Mouse (Mus musculus) midbrain, embryonic 15.5 days (tissue): Measurements from ENCODE around the gene Slc22a15. TPM values are rescaled to one million over a fixed set of nuclear protein-coding genes. Genes with fewer than 3 reads are reported as not detected.

Experiments used
- ATAC-seq: fragments of 200-750 bp; cut with Nextera tagmentation; replicated peaks from 2 replicates; pipeline ENCODE4 v1.8.0; 2017; ENCODE audit warnings: moderate TSS enrichment
- H3K27ac ChIP-seq: fragments of 300-500 bp; sonication (generic); 2 replicates; pipeline ENCODE4 v1.5.1; 2015; ENCODE audit warnings: mild to moderate bottlenecking, inconsistent platforms
- H3K27me3 ChIP-seq: fragments of 300-500 bp; sonication (generic); replicated peaks from 2 replicates; pipeline ENCODE4 v1.6.1; 2015; ENCODE audit warnings: inconsistent platforms
- H3K36me3 ChIP-seq: fragments of 300-500 bp; sonication (generic); replicated peaks from 2 replicates; pipeline ENCODE4 v1.6.1; 2015; ENCODE audit warnings: inconsistent platforms
- H3K4me1 ChIP-seq: fragments of 300-500 bp; sonication (generic); 2 replicates; pipeline ENCODE4 v1.6.1; 2015; ENCODE audit warnings: inconsistent platforms
- H3K4me2 ChIP-seq: fragments of 300-500 bp; sonication (generic); 2 replicates; pipeline ENCODE4 v1.6.1; 2015; ENCODE audit warnings: inconsistent platforms, mild to moderate bottlenecking, moderate library complexity
- H3K4me3 ChIP-seq: fragments of 300-500 bp; sonication (generic); 2 replicates; pipeline ENCODE4 v1.5.1; 2015; ENCODE audit warnings: mild to moderate bottlenecking, inconsistent platforms
- H3K9ac ChIP-seq: fragments of 300-500 bp; sonication (generic); 2 replicates; pipeline ENCODE4 v1.6.1; 2015; ENCODE audit warnings: mild to moderate bottlenecking, inconsistent platforms
- H3K9me3 ChIP-seq: fragments of 300-500 bp; sonication (generic); 2 replicates; pipeline ENCODE4 v1.6.1; 2016; ENCODE audit warnings: inconsistent platforms
- WGBS: fragments of 180-500 bp; shearing (Covaris S2); methylation state at CpG from one replicate; pipeline ENCODE4 v1.1.7; 2015; ENCODE audit warnings: mixed read lengths; 5-methylcytosine and 5-hydroxymethylcytosine counted together
- polyA plus RNA-seq: library from polyadenylated mRNA; unstranded; fragments of >200 nt; fragmentation: Nextera tagmentation; extraction: Ambion mirVana; gene quantifications from 2 replicates; pipeline ENCODE4 v1.2.1, GENCODE M21; 2015

Slc22a15 gene
- 7.5 and 7.6 TPM in 2 replicates for polyA plus RNA-seq

DNA sequence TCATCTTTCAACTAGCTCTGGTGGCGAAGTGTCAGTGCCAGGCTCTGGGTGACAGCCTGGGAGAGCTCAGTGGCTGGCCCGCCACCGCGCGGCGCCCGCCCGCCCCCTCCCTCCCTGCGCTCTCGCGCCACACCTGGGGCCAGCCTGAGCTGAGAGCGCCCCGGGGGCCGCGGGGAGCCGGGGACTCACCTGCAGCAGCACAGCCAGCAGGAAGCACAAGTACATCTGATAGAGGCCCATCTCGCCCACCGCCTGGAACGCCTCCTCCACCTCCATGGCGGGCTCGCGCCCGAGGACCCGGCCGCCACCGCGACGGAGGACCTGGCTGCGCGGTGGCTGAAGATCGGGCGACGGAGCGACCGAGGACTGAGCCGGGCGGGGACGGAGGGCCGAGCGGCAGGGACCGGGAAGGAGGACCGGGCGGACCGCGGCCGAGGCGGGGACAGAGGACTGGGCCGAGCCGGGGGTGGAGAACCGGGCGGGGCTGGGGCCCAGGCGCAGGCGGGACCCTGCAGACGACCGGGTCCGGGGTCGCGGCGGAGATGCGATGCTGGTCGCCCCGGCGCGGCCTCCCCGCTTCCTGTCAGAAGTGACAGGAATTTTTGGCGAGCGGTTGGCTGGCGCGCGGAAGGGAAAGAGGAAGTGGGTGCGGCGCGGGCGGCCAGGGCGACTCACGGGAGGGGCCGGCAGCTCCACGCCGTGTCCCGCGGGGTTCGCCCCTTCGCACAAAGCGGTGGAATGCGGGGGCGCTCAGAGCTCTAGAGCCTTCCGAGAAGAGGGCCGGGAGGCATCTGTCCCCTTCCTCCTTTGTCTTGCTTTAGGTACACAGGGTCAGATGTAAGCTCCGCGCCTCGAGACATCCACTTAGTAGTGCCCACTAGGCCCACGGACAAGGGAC is at the start of gene Slc22a15:
Gene Slc22a15 (minus strand): TSS at position 611 of the 898 bp plus-strand sequence.
- H3K4me1 ChIP-seq, result peaks cover 32% of the 10 kb centered on the region
- H3K9ac ChIP-seq, result peak within 1 kb of the TSS; percentile 93
- H3K36me3 ChIP-seq, result no peaks in the 10 kb centered on the region
- no peaks in the 10 kb centered on the region for H3K9me3 ChIP-seq
- WGBS, result 0% methylated on average over 90 of the region's 92 CpGs
- peak within 1 kb of the TSS; percentile 94 for H3K27ac ChIP-seq
- H3K27me3 ChIP-seq, result no peaks in the 10 kb centered on the region
- peak within 1 kb of the TSS; percentile 68 for H3K4me2 ChIP-seq
- H3K4me3 ChIP-seq, result peak within 1 kb of the TSS; percentile 80
- ATAC-seq, result peak; percentile 91

DNA sequence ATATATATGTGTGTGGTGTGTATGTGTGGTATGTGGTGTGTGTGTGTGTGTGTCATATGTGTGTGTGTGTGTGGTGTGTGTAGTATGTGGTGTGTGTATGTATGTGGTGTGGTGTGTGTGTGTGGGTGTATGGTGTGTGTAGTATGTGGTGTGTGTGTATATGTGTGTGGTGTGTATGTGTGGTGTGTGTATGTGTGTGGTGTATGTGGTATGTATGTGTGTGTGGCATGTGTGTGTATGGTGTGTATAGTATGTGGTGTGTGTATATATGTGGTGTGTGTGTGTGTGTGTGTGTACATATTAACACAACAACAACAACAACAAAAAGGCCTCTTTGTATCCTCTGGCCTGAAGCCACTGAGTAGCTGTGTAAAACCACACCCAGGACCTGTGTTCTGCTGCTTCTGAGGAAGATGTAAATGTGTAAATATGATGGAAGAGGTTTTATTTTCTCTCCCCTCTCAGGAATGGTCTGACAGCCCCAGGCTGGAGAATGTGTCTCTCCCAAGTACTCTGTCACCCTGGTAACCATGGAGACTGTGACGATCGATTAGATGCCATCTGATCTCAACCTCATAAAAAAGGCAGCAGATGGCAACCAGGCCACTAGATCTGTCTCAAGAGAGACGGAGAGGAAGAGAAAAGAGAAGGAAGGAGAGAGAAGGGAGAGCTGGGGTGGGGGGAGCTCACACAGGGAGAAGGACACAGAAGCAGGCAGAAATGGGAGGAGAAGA is 42.7 kb upstream of the Slc22a15 start:
- Histone ChIP-seq H3K27ac (peak overlapping the region; percentile 64), H3K36me3 (no peaks in the 10 kb centered on the region), H3K27me3 (no peaks in the 10 kb centered on the region), H3K4me3 (no peak overlapping the region), H3K9ac (no peak overlapping the region), H3K4me1 (peaks cover 26% of the 10 kb centered on the region), H3K9me3 (no peaks in the 10 kb centered on the region), H3K4me2 (no peak overlapping the region)
- peak; percentile 87 for ATAC-seq
- 15% methylated on average over 3 of the region's 3 CpGs for WGBS

DNA sequence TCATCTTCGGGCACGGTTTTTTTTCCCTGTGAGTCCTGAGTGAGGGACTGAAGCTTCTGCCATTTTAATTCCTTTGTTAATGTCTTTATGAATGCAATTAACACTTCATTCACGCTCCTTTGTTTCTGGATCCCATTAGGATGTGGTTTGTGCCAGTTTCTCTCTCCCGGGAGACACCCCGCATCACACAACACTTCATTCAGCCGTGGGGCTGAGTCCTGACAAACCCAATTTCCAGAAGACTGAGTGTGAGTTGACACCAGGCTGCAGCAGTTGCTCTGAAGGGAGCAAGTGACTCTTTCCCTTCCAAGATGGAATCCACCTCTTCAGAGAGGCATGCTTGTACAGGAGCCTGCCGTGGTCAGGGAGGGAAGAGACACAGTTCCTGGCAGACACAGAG is 40.1 kb upstream of the Slc22a15 start:
- Histone ChIP-seq H3K4me2 (no peak overlapping the region), H3K36me3 (no peaks in the 10 kb centered on the region), H3K4me3 (no peak overlapping the region), H3K4me1 (peaks cover 26% of the 10 kb centered on the region), H3K9me3 (no peaks in the 10 kb centered on the region), H3K27me3 (no peaks in the 10 kb centered on the region), H3K9ac (no peak overlapping the region), H3K27ac (no peak overlapping the region)
- 37% methylated on average over 7 of the region's 7 CpGs for WGBS
- ATAC-seq, result no peak

DNA sequence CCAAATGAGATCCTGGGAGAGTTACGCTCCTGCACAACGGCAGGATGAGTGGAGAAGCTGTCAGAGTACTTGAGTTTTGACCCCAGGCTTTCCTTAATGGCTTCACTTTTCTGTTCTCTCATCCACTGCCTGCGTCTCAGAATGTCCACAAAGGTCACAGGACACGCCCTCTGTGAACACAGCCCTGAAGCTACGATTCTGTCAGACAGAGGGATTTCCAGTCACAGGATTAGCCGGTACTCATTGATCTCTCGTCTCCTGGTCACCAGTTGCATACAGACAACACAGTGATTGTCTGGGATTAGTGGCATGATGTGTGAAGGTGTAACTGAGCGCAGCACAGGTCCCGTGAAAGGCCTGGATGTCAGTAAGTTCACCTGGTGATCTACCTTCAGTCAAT is 39.2 kb upstream of the Slc22a15 start:
- 18% methylated on average over 9 of the region's 9 CpGs for WGBS

DNA sequence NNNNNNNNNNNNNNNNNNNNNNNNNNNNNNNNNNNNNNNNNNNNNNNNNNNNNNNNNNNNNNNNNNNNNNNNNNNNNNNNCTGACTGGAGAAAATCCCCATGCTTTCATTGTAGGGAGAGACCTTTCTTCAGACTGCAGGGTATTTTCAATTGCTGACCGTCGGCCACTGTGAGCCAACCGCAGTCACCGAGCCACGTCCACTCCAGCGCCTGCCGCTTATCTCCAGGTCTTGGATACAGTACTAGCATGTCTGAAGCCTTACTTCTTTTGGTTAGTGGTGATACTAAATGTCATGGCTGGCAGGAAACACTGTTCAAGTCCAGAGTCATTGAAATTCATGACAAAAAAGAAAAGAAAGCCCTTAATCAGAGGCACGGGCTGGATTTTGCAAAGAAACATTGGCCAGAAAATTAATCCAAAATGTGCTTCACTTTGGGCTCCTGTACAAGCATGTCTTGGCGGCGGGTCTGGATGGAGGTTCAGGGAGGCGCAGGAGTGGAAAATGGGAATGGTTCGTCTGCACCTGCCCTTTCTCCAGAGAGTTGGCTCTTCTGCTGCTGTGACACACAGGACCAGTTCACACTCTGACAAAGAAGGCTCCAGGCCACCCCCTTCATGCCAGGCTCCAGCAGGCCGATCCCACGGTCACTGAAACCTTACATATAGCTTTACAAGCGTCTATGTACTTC is 37.0 kb upstream of the Slc22a15 start:
- H3K9ac ChIP-seq, result no peak overlapping the region
- H3K9me3 ChIP-seq, result no peaks in the 10 kb centered on the region
- peaks cover 16% of the 10 kb centered on the region; the same call in 1 of the 2 replicates for H3K4me1 ChIP-seq
- no peak overlapping the region for H3K27ac ChIP-seq
- WGBS, result 83% methylated on average over 15 of the region's 15 CpGs
- H3K27me3 ChIP-seq, result no peaks in the 10 kb centered on the region
- no peak overlapping the region for H3K4me2 ChIP-seq
- no peaks in the 10 kb centered on the region for H3K36me3 ChIP-seq
- H3K4me3 ChIP-seq, result no peak overlapping the region
- no peak for ATAC-seq

More for the DNA sequence above, 39.2 kb upstream of the Slc22a15 start:
- H3K4me1 ChIP-seq, result peaks cover 26% of the 10 kb centered on the region
- no peaks in the 10 kb centered on the region for H3K9me3 ChIP-seq
- no peak overlapping the region for H3K9ac ChIP-seq
- no peaks in the 10 kb centered on the region for H3K27me3 ChIP-seq
- H3K27ac ChIP-seq, result no peak overlapping the region
- H3K36me3 ChIP-seq, result no peaks in the 10 kb centered on the region
- no peak overlapping the region for H3K4me2 ChIP-seq
- ATAC-seq, result no peak
- no peak overlapping the region for H3K4me3 ChIP-seq

DNA sequence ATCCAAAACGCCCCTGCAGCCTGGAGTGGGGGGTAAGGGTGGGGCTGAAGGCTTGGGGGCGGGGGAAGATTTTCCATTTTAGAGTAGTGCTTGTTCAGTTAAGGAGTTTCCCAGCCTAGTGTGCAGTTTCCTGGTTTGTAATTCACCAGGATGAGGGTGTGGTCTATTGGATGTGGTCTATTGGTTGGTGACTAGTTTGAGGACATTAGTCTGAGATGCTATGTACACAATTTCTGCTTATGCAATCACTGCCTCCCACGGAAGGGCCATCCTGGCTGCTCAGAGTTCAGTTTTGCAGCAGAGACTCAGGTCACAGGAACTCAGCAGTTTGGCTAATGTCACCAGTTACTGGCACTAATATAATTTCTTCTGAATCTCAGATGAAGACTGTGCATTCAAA is 33.8 kb upstream of the Slc22a15 start:
- Histone ChIP-seq H3K4me3 (no peak overlapping the region), H3K36me3 (no peaks in the 10 kb centered on the region), H3K27ac (no peak overlapping the region), H3K9me3 (no peaks in the 10 kb centered on the region), H3K27me3 (no peaks in the 10 kb centered on the region), H3K4me2 (no peak overlapping the region), H3K9ac (no peak overlapping the region), H3K4me1 (0 out of 2 replicates have a peak, but pooled peaks cover 4% of the 10 kb centered on the region)
- 76% methylated on average over 3 of the region's 3 CpGs for WGBS
- ATAC-seq, result no peak

DNA sequence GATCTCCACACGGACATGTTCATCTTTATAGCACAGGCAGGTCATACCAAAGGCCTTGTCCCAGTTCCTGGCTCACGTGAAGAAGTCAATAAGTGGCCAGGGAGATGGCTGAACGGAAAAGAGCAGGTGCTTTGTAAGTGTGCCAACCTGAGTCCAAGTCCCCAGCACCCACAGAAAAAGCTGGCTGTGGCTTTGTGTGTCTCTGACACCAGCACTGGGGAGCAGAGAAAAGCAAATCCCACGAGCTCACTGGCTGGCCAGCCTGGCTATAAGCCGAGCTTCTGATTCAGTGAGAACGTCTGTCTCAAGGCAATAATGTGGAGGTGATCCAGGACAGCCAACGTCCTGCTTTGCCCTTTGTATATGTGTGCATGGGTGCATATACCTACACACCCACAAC is 29.3 kb upstream of the Slc22a15 start:
- Histone ChIP-seq H3K4me2 (no peak overlapping the region), H3K36me3 (no peaks in the 10 kb centered on the region), H3K27ac (no peak overlapping the region), H3K27me3 (no peaks in the 10 kb centered on the region), H3K4me3 (no peak overlapping the region), H3K9ac (no peak overlapping the region), H3K4me1 (0 out of 2 replicates have a peak, but pooled peaks cover 4% of the 10 kb centered on the region), H3K9me3 (no peaks in the 10 kb centered on the region)
- 58% methylated on average over 7 of the region's 7 CpGs for WGBS
- ATAC-seq, result no peak

DNA sequence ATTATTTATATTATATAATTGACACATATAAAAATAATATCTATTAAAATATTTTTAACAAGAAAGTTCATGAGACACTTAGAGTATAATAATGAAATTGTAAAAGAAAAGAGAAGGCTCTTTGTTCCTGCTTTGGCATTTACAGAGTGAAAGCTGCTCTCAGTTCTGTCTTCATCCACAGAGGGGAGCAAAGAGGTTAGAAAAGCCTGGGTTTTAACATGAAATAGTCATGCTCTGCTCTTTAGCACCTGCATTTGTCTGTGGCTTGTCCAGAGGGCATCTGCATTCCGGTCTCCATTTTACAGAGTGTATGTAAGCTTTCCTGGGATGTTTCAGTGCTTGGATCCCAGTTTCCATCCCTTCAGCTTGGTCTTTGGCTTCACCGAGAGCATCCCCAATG is 28.3 kb upstream of the Slc22a15 start:
- Histone ChIP-seq H3K4me2 (no peak overlapping the region), H3K4me3 (no peak overlapping the region), H3K27ac (peak overlapping the region; percentile 17; the same call in 1 of the 2 replicates), H3K9me3 (no peaks in the 10 kb centered on the region), H3K36me3 (no peaks in the 10 kb centered on the region), H3K9ac (no peak overlapping the region), H3K4me1 (0 out of 2 replicates have a peak, but pooled peaks cover 4% of the 10 kb centered on the region), H3K27me3 (no peaks in the 10 kb centered on the region)
- peak; percentile 77 for ATAC-seq
- WGBS, result 72% methylated on average over 2 of the region's 2 CpGs

DNA sequence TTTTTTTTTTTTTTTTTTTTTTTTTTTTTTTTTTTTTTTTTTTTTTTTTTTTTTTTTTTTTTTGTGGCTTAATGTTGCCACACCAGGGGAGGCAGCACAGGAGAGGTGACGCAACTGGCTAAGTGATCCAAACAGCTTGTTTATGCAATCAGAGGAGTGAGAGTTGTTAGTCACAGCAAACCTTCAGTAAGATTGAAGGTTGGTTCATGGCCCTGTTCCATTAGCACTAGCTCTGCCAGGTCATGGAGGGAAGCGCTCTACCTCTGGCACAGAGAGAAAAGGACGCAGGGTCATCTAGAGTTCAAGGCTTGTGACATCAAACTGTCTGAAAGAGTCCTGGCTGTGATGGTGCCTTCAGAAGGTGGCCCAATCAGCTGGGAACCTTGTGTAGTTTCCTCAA is 24.3 kb upstream of the Slc22a15 start:
- H3K27ac ChIP-seq, result no peak overlapping the region
- no peaks in the 10 kb centered on the region for H3K27me3 ChIP-seq
- no peaks in the 10 kb centered on the region for H3K36me3 ChIP-seq
- no peak overlapping the region for H3K4me3 ChIP-seq
- no peak overlapping the region for H3K9ac ChIP-seq
- ATAC-seq, result no peak
- no peaks in the 10 kb centered on the region for H3K9me3 ChIP-seq
- H3K4me1 ChIP-seq, result 0 out of 2 replicates have a peak, but pooled peaks cover 2% of the 10 kb centered on the region
- 80% methylated on average over 3 of the region's 3 CpGs for WGBS
- no peak overlapping the region for H3K4me2 ChIP-seq

DNA sequence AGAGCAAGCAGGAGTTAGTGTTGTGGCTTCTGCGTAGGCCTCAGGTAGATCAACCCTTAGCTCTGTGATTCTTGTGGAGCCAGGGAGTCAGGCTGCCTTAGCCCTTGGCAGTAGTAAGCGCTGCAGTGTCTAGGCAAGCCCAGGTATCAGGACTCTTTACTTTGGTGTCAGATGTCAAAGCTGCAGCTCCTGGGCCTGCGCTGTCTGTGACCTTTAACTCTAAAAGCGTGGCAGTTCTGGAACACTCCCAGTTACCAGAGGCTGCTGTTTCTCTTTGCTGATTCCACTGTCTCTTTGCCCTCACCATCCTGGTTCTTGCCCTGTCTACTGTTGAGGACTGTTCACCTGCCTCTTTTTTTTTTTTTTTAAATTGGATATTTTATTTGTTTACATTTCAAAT is 23.0 kb upstream of the Slc22a15 start:
- H3K4me3 ChIP-seq, result no peak overlapping the region

DNA sequence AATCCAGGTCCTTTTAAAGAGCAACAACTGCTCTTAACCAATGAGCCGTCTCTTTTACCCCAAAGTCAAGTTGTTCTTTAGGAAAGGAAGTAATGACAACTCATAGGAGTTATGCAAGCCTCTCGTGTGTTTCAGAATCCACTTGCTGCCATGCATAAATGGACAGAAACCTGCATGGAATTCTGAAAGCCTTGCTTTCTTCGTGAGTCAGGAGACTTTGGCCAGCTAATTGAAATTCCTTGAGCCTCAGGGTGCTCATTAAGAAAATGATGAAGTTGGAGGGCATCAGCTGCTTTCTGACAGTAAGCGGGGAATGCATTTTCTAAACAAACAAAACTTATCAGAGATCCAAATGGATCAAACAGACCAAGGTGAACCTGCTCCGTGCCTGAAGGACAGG is 21.0 kb upstream of the Slc22a15 start:
- Histone ChIP-seq H3K4me3 (no peak overlapping the region), H3K9me3 (no peaks in the 10 kb centered on the region), H3K36me3 (no peaks in the 10 kb centered on the region), H3K4me2 (no peak overlapping the region), H3K27me3 (no peaks in the 10 kb centered on the region), H3K4me1 (no peaks in the 10 kb centered on the region), H3K9ac (no peak overlapping the region), H3K27ac (no peak overlapping the region)
- WGBS, result 74% methylated on average over 5 of the region's 5 CpGs
- no peak for ATAC-seq

More for the DNA sequence above, 23.0 kb upstream of the Slc22a15 start:
- Histone ChIP-seq H3K9ac (no peak overlapping the region), H3K27ac (no peak overlapping the region), H3K4me1 (no peaks in the 10 kb centered on the region), H3K27me3 (no peaks in the 10 kb centered on the region), H3K9me3 (no peaks in the 10 kb centered on the region), H3K4me2 (no peak overlapping the region), H3K36me3 (no peaks in the 10 kb centered on the region)
- no peak for ATAC-seq
- WGBS, result 79% methylated on average over 4 of the region's 4 CpGs

DNA sequence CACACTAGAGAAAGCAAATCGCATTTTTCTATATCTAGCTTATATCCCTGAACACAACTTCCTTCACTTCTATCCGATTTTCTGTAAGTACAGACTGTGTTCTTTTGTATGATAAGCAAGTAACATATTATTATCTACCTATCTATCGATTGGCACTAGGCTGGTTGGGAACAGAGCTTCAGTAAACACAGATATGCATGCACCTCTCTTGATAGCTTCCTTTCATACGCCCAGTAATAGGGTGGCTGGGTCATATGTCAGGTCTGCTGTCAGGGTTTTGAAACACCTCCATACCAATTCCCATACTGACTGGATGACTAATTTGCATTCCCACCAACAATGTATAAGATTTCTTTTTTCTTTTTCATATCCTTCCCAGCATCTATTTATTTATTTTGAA is 16.2 kb upstream of the Slc22a15 start:
- no peak overlapping the region for H3K4me3 ChIP-seq
- H3K4me2 ChIP-seq, result no peak overlapping the region
- no peak overlapping the region for H3K27ac ChIP-seq
- H3K36me3 ChIP-seq, result no peaks in the 10 kb centered on the region
- no peaks in the 10 kb centered on the region for H3K27me3 ChIP-seq
- H3K4me1 ChIP-seq, result no peaks in the 10 kb centered on the region
- H3K9ac ChIP-seq, result no peak overlapping the region
- 84% methylated on average over 4 of the region's 4 CpGs for WGBS
- no peak for ATAC-seq
- H3K9me3 ChIP-seq, result no peaks in the 10 kb centered on the region
